Mouse (Mus musculus) C2C12 (cell line): ENCODE results near the gene Ndufv3. TPM values are rescaled to one million over a fixed set of nuclear protein-coding genes. Genes with fewer than 3 reads are reported as not detected.
A peak's percentile ranks its signal among the peaks of the same experiment; 100 is the strongest.

ENCODE experiments used
- H3K27me3 ChIP-seq: one replicate; pipeline ENCODE4 v1.6.1; 2011; ENCODE audit not compliant: control insufficient read depth, insufficient read depth, insufficient read length
- H3K36me3 ChIP-seq: one replicate; pipeline ENCODE4 v1.6.1; 2011; ENCODE audit not compliant: control insufficient read depth, insufficient read depth
- H3K4me3 ChIP-seq: one replicate; pipeline ENCODE4 v1.5.1; 2011; ENCODE audit warnings: mild to moderate bottlenecking, control low read depth; ENCODE audit not compliant: poor library complexity, insufficient read depth, severe bottlenecking
- H3K79me2 ChIP-seq: one replicate; pipeline ENCODE4 v1.6.1; 2011; ENCODE audit not compliant: control insufficient read depth, insufficient read depth
- H3K79me3 ChIP-seq: one replicate; pipeline ENCODE4 v1.6.1; 2011; ENCODE audit warnings: low read depth, control low read depth
- H3ac ChIP-seq: one replicate; pipeline ENCODE3; 2011; ENCODE audit warnings: low read depth; ENCODE audit not compliant: control insufficient read depth, insufficient read length
- CEBPB ChIP-seq: IDR thresholded peaks from one replicate; pipeline ENCODE4 v1.6.1; 2011; ENCODE audit warnings: low read depth, mild to moderate bottlenecking, control low read depth, moderate library complexity
- CTCF ChIP-seq: IDR thresholded peaks from one replicate; pipeline ENCODE4 v1.5.1; 2011; ENCODE audit not compliant: control insufficient read depth, insufficient read depth, insufficient read length
- FOSL1 ChIP-seq: IDR thresholded peaks from one replicate; pipeline ENCODE4 v1.8.0; 2011; ENCODE audit warnings: mild to moderate bottlenecking, low read length; ENCODE audit not compliant: poor library complexity, insufficient read depth, severe bottlenecking
- MAX ChIP-seq: IDR thresholded peaks from one replicate; pipeline ENCODE4 v1.6.1; 2011; ENCODE audit warnings: mild to moderate bottlenecking, control low read depth
- MYOD1 ChIP-seq: IDR thresholded peaks from one replicate; pipeline ENCODE4 v1.6.1; 2011; ENCODE audit warnings: low read depth; ENCODE audit not compliant: control insufficient read depth, insufficient read length
- MYOG ChIP-seq: IDR thresholded peaks from one replicate; pipeline ENCODE4 v1.6.1; 2011; ENCODE audit not compliant: control insufficient read depth, insufficient read length; ENCODE audit errors: extremely low read depth
- USF1 ChIP-seq: IDR thresholded peaks from one replicate; pipeline ENCODE4 v1.6.1; 2011; ENCODE audit warnings: low read depth, mild to moderate bottlenecking, control low read depth, moderate library complexity
- microRNA-seq: library from miRNA; unstranded; fragments of <30 nt; microRNA quantifications from one replicate; pipeline ENCODE4, GENCODE M21; 2019; ENCODE audit warnings: borderline microRNAs expressed
- polyA plus RNA-seq: library from polyadenylated mRNA; unstranded; fragments of >200 nt; fragmentation: generic; extraction: Trizol; gene quantifications from one replicate; pipeline ENCODE4 v1.2.1, GENCODE M21; 2012; ENCODE audit warnings: missing spikeins

Ndufv3 gene
- polyA plus RNA-seq, 1 experiment: 178 TPM

DNA sequence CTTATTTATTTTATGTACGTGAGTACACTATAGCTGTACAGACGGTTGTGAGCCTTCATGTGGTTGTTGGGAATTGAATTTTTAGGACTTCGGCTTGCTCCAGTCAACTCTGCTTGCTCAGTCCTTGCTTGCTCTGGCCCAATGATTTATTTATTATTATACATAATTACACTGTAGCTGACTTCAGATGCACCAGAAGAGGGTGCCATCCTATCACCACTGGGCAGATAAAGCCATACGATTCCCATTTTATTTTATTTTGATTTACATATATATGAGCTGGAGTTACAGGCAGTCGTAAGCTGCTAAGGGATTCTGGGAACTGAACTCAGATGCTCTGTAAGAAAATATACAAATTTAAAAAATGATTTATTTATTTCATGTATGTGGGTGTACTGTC is 51.8 kb downstream of the Ndufv3 start:
- no peak for TF ChIP-seq USF1
- TF ChIP-seq CTCF: no peak
- no peak for TF ChIP-seq MYOG
- TF ChIP-seq CEBPB: no peak
- no peak for TF ChIP-seq FOSL1
- no peak for TF ChIP-seq MAX
- Histone ChIP-seq H3K27me3 (no peaks in the 10 kb centered on the region), H3K79me2 (peaks cover 73% of the 10 kb centered on the region), H3K4me3 (no peak overlapping the region), H3ac (no peak overlapping the region), H3K36me3 (peaks cover 4% of the 10 kb centered on the region), H3K79me3 (peaks cover 25% of the 10 kb centered on the region)

DNA sequence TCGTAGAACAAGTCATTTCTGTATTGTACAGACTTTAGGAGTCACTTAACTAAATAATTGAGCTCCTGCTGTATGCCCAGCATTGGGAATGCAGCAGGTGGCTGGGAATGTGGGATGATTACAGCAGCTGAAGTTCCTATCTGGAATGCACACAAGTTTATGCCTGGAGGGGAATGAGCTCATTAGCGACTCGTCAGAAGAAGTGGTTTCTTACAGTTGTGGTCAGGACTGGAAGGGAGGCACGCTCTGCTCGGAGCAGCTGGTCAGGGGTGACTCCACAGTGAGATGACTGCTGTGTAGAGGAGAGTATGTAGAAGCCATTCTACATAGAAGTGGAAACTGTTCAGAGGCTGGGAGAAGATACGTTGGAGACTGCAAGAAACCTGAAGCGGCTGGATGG is 54.7 kb downstream of the Ndufv3 start:
- TF ChIP-seq CEBPB: no peak
- peak; percentile 87 for TF ChIP-seq MYOD1
- no peak for TF ChIP-seq CTCF
- H3K27me3 ChIP-seq: no peaks in the 10 kb centered on the region

DNA sequence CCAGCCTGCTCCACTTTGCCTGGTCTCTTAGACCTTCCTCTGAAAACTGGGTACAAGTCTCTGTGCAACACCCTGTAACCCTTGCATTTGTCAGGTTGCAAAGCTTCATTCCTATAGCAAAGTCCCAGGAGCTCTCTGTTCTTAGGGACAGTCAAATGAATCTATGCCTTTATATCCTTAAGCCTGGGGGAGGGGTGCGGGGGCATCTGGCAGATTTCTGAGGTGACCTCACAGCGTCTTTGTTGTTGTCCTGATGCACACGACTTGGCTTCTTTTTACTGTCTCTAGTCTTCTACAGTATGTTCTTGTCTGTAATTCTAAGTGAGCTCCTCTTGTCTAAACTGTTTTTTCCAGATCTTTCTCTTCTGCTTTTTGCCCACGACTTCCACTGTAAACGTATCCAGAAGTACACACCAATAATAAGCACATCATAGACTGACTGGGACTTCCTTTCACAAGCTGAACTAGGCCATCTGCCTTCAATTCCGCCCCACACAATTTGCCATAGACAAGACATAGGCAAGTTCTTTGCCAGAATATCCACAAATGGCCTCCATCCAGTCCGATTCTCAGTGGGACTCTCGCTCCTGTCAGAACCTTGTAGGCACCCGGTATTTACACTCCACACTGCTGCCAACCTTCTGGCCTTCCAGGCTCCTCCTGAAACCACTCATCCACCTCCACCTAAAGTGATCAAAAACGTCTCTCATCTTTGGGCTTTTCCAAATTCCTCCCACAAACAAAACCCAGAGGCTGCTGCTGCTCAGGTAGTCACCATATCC is 56.7 kb downstream of the Ndufv3 start:
- TF ChIP-seq MAX: no peak
- TF ChIP-seq MYOD1: no peak
- no peak for TF ChIP-seq FOSL1
- TF ChIP-seq CEBPB: no peak
- TF ChIP-seq USF1: no peak
- TF ChIP-seq MYOG: no peak
- no peak for TF ChIP-seq CTCF
- Histone ChIP-seq H3K36me3 (no peaks in the 10 kb centered on the region), H3K79me2 (peaks cover 26% of the 10 kb centered on the region), H3K79me3 (no peaks in the 10 kb centered on the region), H3ac (no peak overlapping the region), H3K27me3 (no peaks in the 10 kb centered on the region), H3K4me3 (no peak overlapping the region)

More for the DNA sequence above, 54.7 kb downstream of the Ndufv3 start:
- Histone ChIP-seq H3K79me2 (peaks cover 43% of the 10 kb centered on the region), H3K4me3 (no peak overlapping the region), H3ac (no peak overlapping the region), H3K36me3 (no peaks in the 10 kb centered on the region), H3K79me3 (peaks cover 2% of the 10 kb centered on the region)

DNA sequence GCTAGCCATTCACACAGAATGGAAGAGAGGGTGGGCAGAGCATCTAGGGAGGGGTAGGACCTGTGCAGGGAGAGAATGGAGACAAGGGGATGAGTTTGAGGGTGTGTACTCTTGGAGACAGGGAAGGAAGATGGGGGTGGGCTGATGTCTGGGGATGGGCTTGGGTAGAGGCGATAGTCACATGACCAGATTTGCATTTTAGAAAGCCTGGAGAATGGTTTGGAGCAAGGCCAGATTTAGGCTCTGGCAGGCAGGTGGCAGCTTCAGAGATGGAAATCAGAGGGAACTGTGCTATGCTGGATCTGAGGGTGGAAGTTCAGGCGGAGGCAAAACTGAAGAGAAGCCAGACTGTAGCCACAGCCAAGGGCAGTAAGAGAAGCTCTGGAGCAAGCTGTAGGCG is 60.4 kb downstream of the Ndufv3 start:
- Histone ChIP-seq H3K79me3 (no peaks in the 10 kb centered on the region), H3K79me2 (peaks cover 23% of the 10 kb centered on the region), H3K4me3 (no peak overlapping the region), H3ac (no peak overlapping the region), H3K36me3 (no peaks in the 10 kb centered on the region), H3K27me3 (no peaks in the 10 kb centered on the region)
- no peak for TF ChIP-seq CTCF
- no peak for TF ChIP-seq MAX
- TF ChIP-seq USF1: no peak
- TF ChIP-seq FOSL1: no peak
- no peak for TF ChIP-seq MYOG
- TF ChIP-seq CEBPB: no peak
- no peak for TF ChIP-seq MYOD1

Small RNA genes within 50 kb of the gene (microRNA-seq; reads per million reads assigned to microRNA genes)
- 0.20 reads per million for gene Gm24970

Other genes starting within 250 kb of the Ndufv3 start
- gene Rsph1, start 242.7 kb upstream of the Ndufv3 start, polyA plus RNA-seq: 0.20 TPM
- 0.14 TPM for gene Slc37a1, start 233.3 kb upstream of the Ndufv3 start, polyA plus RNA-seq
- 0.15 TPM for gene Pde9a, start 133.9 kb upstream of the Ndufv3 start, polyA plus RNA-seq
- gene Wdr4, start 135 bp upstream of the Ndufv3 start, polyA plus RNA-seq: 48.5 TPM
- gene Pknox1, start 44.6 kb downstream of the Ndufv3 start, polyA plus RNA-seq: 13.6 TPM
- gene Cbs, start 117.1 kb downstream of the Ndufv3 start, polyA plus RNA-seq: 0.25 TPM
- 283 TPM for gene U2af1, start 138.8 kb downstream of the Ndufv3 start, polyA plus RNA-seq
- gene Cryaa, start 157.7 kb downstream of the Ndufv3 start, polyA plus RNA-seq: not detected